Mouse (Mus musculus): ENCODE results near the gene Lhpp.

DNA sequence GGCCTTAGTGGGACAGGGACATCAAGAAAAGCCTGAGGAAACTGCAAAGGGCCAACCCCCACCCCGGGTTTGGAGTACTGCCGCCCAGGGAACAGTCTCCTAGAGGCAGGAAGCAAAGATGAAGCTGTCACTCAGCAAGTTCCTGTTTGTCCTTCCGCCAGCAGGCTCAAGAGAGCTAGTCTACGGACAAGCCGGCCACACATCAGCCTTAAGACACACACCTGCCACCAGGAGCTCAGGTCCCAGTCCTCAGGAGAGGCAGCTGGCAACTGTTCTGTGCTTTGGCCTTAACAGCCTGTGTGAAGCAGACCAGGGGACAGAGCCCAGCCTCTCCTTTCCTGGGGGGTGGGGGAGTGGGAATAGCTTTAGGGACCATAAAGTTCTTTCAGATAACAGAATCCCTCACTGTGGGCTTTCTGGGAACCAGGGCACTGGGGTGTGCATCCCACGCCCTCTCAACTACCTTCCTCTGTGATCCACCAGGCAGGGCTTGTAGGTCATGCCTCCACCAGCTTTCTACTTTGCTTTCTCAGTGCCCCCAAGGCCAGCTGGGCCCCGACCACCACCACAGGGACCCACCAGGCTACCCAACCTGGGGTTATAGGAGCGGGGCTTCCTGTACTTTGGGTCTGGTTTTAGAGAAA, 103.2 kb downstream of the Lhpp start:
- TF ChIP-seq CTCF (IDR thresholded peaks at IDR 0.05; ENCODE audit: extremely low read depth, insufficient read length, insufficient replicate concordance, low read depth, low read length), result no peak
- no peak for TF ChIP-seq POLR2A (IDR thresholded peaks at IDR 0.05; ENCODE audit: low read depth, low read length)

Data from small intestine, adult 2 months (tissue).